Mouse (Mus musculus) kidney, postnatal 0 days (tissue): ENCODE results near the gene Acox1. TPM values are rescaled to one million over a fixed set of nuclear protein-coding genes. Genes with fewer than 3 reads are reported as not detected.

Experiments used
- ATAC-seq: fragments of 200-750 bp; cut with Nextera tagmentation; replicated peaks from 2 replicates; pipeline ENCODE4 v1.8.0; 2017; ENCODE audit warnings: low read depth, moderate number of reproducible peaks, moderate TSS enrichment, moderate library complexity; ENCODE audit not compliant: low FRiP score
- DNase-seq: peaks from one replicate; pipeline ENCODE4 v3.0.0-alpha.2; 2016; ENCODE audit warnings: low spot score
- H3K27ac ChIP-seq: fragments of 300-500 bp; sonication (generic); 2 replicates; pipeline ENCODE4 v1.5.1; 2014; ENCODE audit warnings: mild to moderate bottlenecking
- H3K27me3 ChIP-seq: fragments of 300-500 bp; sonication (generic); 2 replicates; pipeline ENCODE4 v1.6.1; 2014; ENCODE audit warnings: low read length, mixed read lengths; ENCODE audit not compliant: insufficient read depth
- H3K36me3 ChIP-seq: fragments of 300-500 bp; sonication (generic); 2 replicates; pipeline ENCODE4 v1.6.1; 2014; ENCODE audit warnings: low read length, mixed read lengths; ENCODE audit not compliant: insufficient read depth
- H3K4me1 ChIP-seq: fragments of 300-500 bp; sonication (generic); replicated peaks from 2 replicates; pipeline ENCODE4 v1.6.1; 2014; ENCODE audit warnings: antibody characterized with exemption, low read length, mixed read lengths; ENCODE audit not compliant: insufficient read depth
- H3K4me2 ChIP-seq: fragments of 300-500 bp; sonication (generic); 2 replicates; pipeline ENCODE4 v1.6.1; 2014; ENCODE audit warnings: mild to moderate bottlenecking, low read length, moderate library complexity, mixed read lengths
- H3K4me3 ChIP-seq: fragments of 300-500 bp; sonication (generic); replicated peaks from 2 replicates; pipeline ENCODE4 v1.5.1; 2014; ENCODE audit warnings: low read depth, low read length
- H3K9ac ChIP-seq: fragments of 300-500 bp; sonication (generic); 2 replicates; pipeline ENCODE4 v1.6.1; 2014; ENCODE audit warnings: low read depth, low read length
- H3K9me3 ChIP-seq: fragments of 300-500 bp; sonication (generic); replicated peaks from 2 replicates; pipeline ENCODE4 v1.6.1; 2016; ENCODE audit warnings: low read length, inconsistent platforms, mixed read lengths
- CTCF ChIP-seq: IDR thresholded peaks from 2 replicates; pipeline ENCODE4 v1.5.1; 2016; ENCODE audit warnings: antibody characterized with exemption, low read depth, mild to moderate bottlenecking, moderate library complexity
- WGBS: fragments of 180-500 bp; shearing (Covaris S2); extraction: QIAGEN DNeasy Blood & Tissue Kit; methylation state at CpG from one replicate; pipeline ENCODE4 v1.1.7; 2014; 5-methylcytosine and 5-hydroxymethylcytosine counted together
- polyA plus RNA-seq: library from polyadenylated mRNA; unstranded; fragments of >200 nt; fragmentation: Nextera tagmentation; extraction: Ambion mirVana; gene quantifications from 2 replicates; pipeline ENCODE4 v1.2.1, GENCODE M21; 2015

Acox1 gene
- polyA plus RNA-seq, 1 experiment from 2014 or later, result 55.5 TPM

GRCm38 (mm10) chr11:116206678-116207077 lies 7.8 kb upstream of the Acox1 start:
- no peaks in the 10 kb centered on the region for H3K4me1 ChIP-seq
- TF ChIP-seq CTCF, result no peak
- 84% methylated on average over 4 of the region's 4 CpGs for WGBS
- H3K4me2 ChIP-seq, result no peak overlapping the region
- no peak overlapping the region for H3K27ac ChIP-seq
- ATAC-seq (no peak), DNase-seq (no peak)
- no peaks in the 10 kb centered on the region for H3K27me3 ChIP-seq
- no peak overlapping the region for H3K4me3 ChIP-seq
- no peaks in the 10 kb centered on the region for H3K9me3 ChIP-seq
- peaks cover 22% of the 10 kb centered on the region for H3K36me3 ChIP-seq
- H3K9ac ChIP-seq, result no peak overlapping the region

- no peak overlapping the region for H3K4me2 ChIP-seq
- no peaks in the 10 kb centered on the region for H3K27me3 ChIP-seq
- peaks cover under 1% of the 10 kb centered on the region; the same call in 1 of the 2 replicates for H3K4me1 ChIP-seq
- no peak for TF ChIP-seq CTCF
- H3K4me3 ChIP-seq, result no peak overlapping the region
- peaks cover 22% of the 10 kb centered on the region for H3K36me3 ChIP-seq
- H3K9ac ChIP-seq, result no peak overlapping the region
- DNase-seq, result no peak
- WGBS, result 74% methylated on average over 3 of the region's 3 CpGs
- H3K27ac ChIP-seq, result no peak overlapping the region
- no peak for ATAC-seq
- no peaks in the 10 kb centered on the region for H3K9me3 ChIP-seq
Measured at GRCm38 (mm10) chr11:116203150-116203549, 4.3 kb upstream of the Acox1 start.

- H3K27ac ChIP-seq, result no peak overlapping the region
- H3K36me3 ChIP-seq, result peaks cover 16% of the 10 kb centered on the region
- H3K9ac ChIP-seq, result no peak overlapping the region
- peaks cover 2% of the 10 kb centered on the region; the same call in 1 of the 2 replicates for H3K4me1 ChIP-seq
- no peak for DNase-seq
- no peaks in the 10 kb centered on the region for H3K9me3 ChIP-seq
- no peak overlapping the region for H3K4me3 ChIP-seq
- 73% methylated on average over 2 of the region's 2 CpGs for WGBS
- no peak overlapping the region for H3K4me2 ChIP-seq
- no peaks in the 10 kb centered on the region for H3K27me3 ChIP-seq
- TF ChIP-seq CTCF, result no peak
- no peak for ATAC-seq
Measured at GRCm38 (mm10) chr11:116201151-116201550, 2.3 kb upstream of the Acox1 start.

- no peak for ATAC-seq
Measured at GRCm38 (mm10) chr11:116198132-116198531, 713 bp downstream of the Acox1 start.

GRCm38 (mm10) chr11:116197584-116197906 lies 1.3 kb downstream of the Acox1 start:
- no peaks in the 10 kb centered on the region for H3K27me3 ChIP-seq
- 0 out of 2 replicates have a peak overlapping the region, but pooled peaks have one; percentile 88 for H3K9ac ChIP-seq
- H3K36me3 ChIP-seq, result peaks cover 5% of the 10 kb centered on the region; the same call in 1 of the 2 replicates
- H3K27ac ChIP-seq, result no peak overlapping the region
- H3K9me3 ChIP-seq, result no peaks in the 10 kb centered on the region
- DNase-seq (no peak), ATAC-seq (no peak)
- 0 out of 2 replicates have a peak overlapping the region, but pooled peaks have one; percentile 8 for H3K4me3 ChIP-seq
- WGBS, result 85% methylated on average over 6 of the region's 6 CpGs
- H3K4me1 ChIP-seq, result peaks cover 2% of the 10 kb centered on the region; the same call in 1 of the 2 replicates
- no peak for TF ChIP-seq CTCF
- peak overlapping the region; percentile 80 for H3K4me2 ChIP-seq

More at GRCm38 (mm10) chr11:116198132-116198531, 713 bp downstream of the Acox1 start:
- DNase-seq, result peak; percentile 29
- peak overlapping the region; percentile 80 for H3K4me2 ChIP-seq
- no peak for TF ChIP-seq CTCF
- H3K36me3 ChIP-seq, result peaks cover 5% of the 10 kb centered on the region; the same call in 1 of the 2 replicates
- 20% methylated on average over 13 of the region's 13 CpGs for whole genome bisulfite sequencing
- no peaks in the 10 kb centered on the region for H3K27me3 ChIP-seq
- H3K27ac ChIP-seq, result peak overlapping the region; percentile 94
- H3K9ac ChIP-seq, result peak overlapping the region; percentile 88
- H3K4me1 ChIP-seq, result peaks cover 2% of the 10 kb centered on the region; the same call in 1 of the 2 replicates
- no peaks in the 10 kb centered on the region for H3K9me3 ChIP-seq
- H3K4me3 ChIP-seq, result peak overlapping the region; percentile 75

- H3K27ac ChIP-seq, result no peak overlapping the region
- no peak for TF ChIP-seq CTCF
- H3K36me3 ChIP-seq, result peaks cover 6% of the 10 kb centered on the region; the same call in 1 of the 2 replicates
- 0 out of 2 replicates have a peak overlapping the region, but pooled peaks have one; percentile 80 for H3K4me2 ChIP-seq
- 0 out of 2 replicates have a peak overlapping the region, but pooled peaks have one; percentile 8 for H3K4me3 ChIP-seq
- ATAC-seq (no peak), DNase-seq (no peak)
- peaks cover 2% of the 10 kb centered on the region; the same call in 1 of the 2 replicates for H3K4me1 ChIP-seq
- H3K9me3 ChIP-seq, result no peaks in the 10 kb centered on the region
- no peak overlapping the region for H3K9ac ChIP-seq
- H3K27me3 ChIP-seq, result no peaks in the 10 kb centered on the region
- WGBS, result 94% methylated on average over 18 of the region's 18 CpGs
Measured at GRCm38 (mm10) chr11:116196866-116197583, 1.8 kb downstream of the Acox1 start.
